14 mouse cellular contexts compared by ENCODE assay signal in the genomic region with DNA sequence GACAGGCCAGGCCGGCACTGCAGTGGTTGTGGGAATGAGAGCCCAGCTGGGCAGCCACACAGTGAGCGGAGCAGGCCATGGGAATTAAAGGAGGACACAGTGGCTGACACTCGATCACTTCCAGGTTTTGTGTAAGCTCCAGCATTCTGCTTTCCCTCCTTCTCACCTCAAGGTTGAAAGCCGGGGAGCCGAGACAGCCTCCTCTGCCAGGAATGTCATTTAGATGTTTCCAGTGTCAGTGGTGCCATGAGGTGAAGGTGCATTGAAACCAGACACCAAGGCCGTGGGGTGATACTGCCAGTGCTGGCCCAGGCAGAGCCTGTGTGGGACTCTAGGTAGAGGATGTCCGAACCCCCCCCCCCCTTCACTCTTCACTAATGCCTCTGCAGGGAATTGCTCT. TPM values are rescaled to one million over a fixed set of nuclear protein-coding genes. Genes with fewer than 3 reads are reported as not detected.
DNase-seq lines count a peak whose midpoint lies in the region; ATAC-seq lines count a peak whose summit lies in the region.
"Had no signal": no experiment of that assay in that cellular context is flagged by ENCODE, and none has a peak within 500 bp of the region (broad histone marks: within the 10 kb centered on the region; RNA-seq: fewer than 3 reads in every experiment).

No protein-coding gene starts in this region.

- H3K4me2 ChIP-seq in kidney, embryonic 14.5 days (replicated peaks; ENCODE audit: low read depth, low read length): no peak overlapping the region
- H3K4me2 ChIP-seq in embryonic facial prominence, embryonic 14.5 days (ENCODE audit: low read depth, low read length): no peak overlapping the region
- H3K4me2 ChIP-seq in stomach, embryonic 14.5 days (replicated peaks; ENCODE audit: low read depth, low read length): no peak overlapping the region
- H3K4me2 ChIP-seq: lung, embryonic 15.5 days; midbrain, embryonic 15.5 days had no signal

- H3K4me3 ChIP-seq in kidney, embryonic 14.5 days (ENCODE audit: low read length): no peak overlapping the region
- H3K4me3 ChIP-seq in embryonic facial prominence, embryonic 14.5 days (ENCODE audit: low read depth, low read length): no peak overlapping the region
- no peak overlapping the region for H3K4me3 ChIP-seq in stomach, embryonic 14.5 days (ENCODE audit: low read depth, low read length)
- H3K4me3 ChIP-seq: lung, embryonic 15.5 days; midbrain, embryonic 15.5 days had no signal

- no peak overlapping the region for H3K9ac ChIP-seq in kidney, embryonic 14.5 days (ENCODE audit: low read depth, low read length)
- no peak overlapping the region for H3K9ac ChIP-seq in embryonic facial prominence, embryonic 14.5 days (ENCODE audit: low read depth, low read length)
- no peak overlapping the region for H3K9ac ChIP-seq in stomach, embryonic 14.5 days (replicated peaks; ENCODE audit: low read depth, low read length)
- H3K9ac ChIP-seq: lung, embryonic 15.5 days; midbrain, embryonic 15.5 days had no signal

- 42% methylated on average over 7 of the region's 7 CpGs for WGBS in kidney, embryonic 14.5 days
- 29% methylated on average over 6 of the region's 7 CpGs for WGBS in embryonic facial prominence, embryonic 14.5 days
- 47% methylated on average over 7 of the region's 7 CpGs for WGBS in stomach, embryonic 14.5 days

- peak; percentile 90 for DNase-seq in heart, adult 11 months
- no peak for DNase-seq in heart, postnatal 10 days
- no peak for DNase-seq in kidney, adult 18-20 months
- peak; percentile 46 for DNase-seq in embryonic facial prominence, embryonic 14.5 days (ENCODE audit: low spot score)
- no peak for DNase-seq in ovary, adult 18-20 months (ENCODE audit: low spot score)
- DNase-seq: embryo, embryonic 11 days; kidney, postnatal 10 days; liver; thymus, adult 2 months had no signal

- H3K27ac ChIP-seq in kidney, embryonic 14.5 days (ENCODE audit: low read depth, low read length): no peak overlapping the region
- H3K27ac ChIP-seq in embryonic facial prominence, embryonic 14.5 days (replicated peaks; ENCODE audit: low read depth, low read length): peak overlapping the region; percentile 48; the same call in 1 of the 2 replicates
- peak overlapping the region; percentile 10; the same call in 1 of the 2 replicates for H3K27ac ChIP-seq in stomach, embryonic 14.5 days (ENCODE audit: low read length)
- H3K27ac ChIP-seq: hindbrain, postnatal 0 days; lung, embryonic 15.5 days; midbrain, embryonic 15.5 days had no signal

- intact Hi-C loops in heart, postnatal 10 days (cut with DNase I): no loop called here

- no peaks in the 10 kb centered on the region for H3K36me3 ChIP-seq in kidney, embryonic 14.5 days (ENCODE audit: control insufficient read depth, insufficient read depth, low read length)
- H3K36me3 ChIP-seq in embryonic facial prominence, embryonic 14.5 days (ENCODE audit: control insufficient read depth, insufficient read depth, low read length): no peaks in the 10 kb centered on the region
- no peaks in the 10 kb centered on the region for H3K36me3 ChIP-seq in stomach, embryonic 14.5 days (ENCODE audit: control insufficient read depth, insufficient read depth, low read length)
- H3K36me3 ChIP-seq: lung, embryonic 15.5 days; midbrain, embryonic 15.5 days had no signal

- H3K9me3 ChIP-seq in kidney, embryonic 14.5 days (ENCODE audit: control insufficient read depth, low read length): no peaks in the 10 kb centered on the region
- no peaks in the 10 kb centered on the region for H3K9me3 ChIP-seq in embryonic facial prominence, embryonic 14.5 days (ENCODE audit: control insufficient read depth, low read length)
- H3K9me3 ChIP-seq in stomach, embryonic 14.5 days (ENCODE audit: control insufficient read depth, low read depth, low read length): no peaks in the 10 kb centered on the region
- H3K9me3 ChIP-seq: lung, embryonic 15.5 days; midbrain, embryonic 15.5 days had no signal

- H3K27me3 ChIP-seq in kidney, embryonic 14.5 days (ENCODE audit: control insufficient read depth, insufficient read depth, low read length): no peaks in the 10 kb centered on the region
- H3K27me3 ChIP-seq in embryonic facial prominence, embryonic 14.5 days (replicated peaks; ENCODE audit: control insufficient read depth, insufficient read depth, low read length): no peaks in the 10 kb centered on the region
- no peaks in the 10 kb centered on the region for H3K27me3 ChIP-seq in stomach, embryonic 14.5 days (ENCODE audit: control insufficient read depth, insufficient read depth, low read length)
- H3K27me3 ChIP-seq: lung, embryonic 15.5 days; midbrain, embryonic 15.5 days had no signal

- H3K4me1 ChIP-seq in kidney, embryonic 14.5 days (ENCODE audit: control insufficient read depth, insufficient read depth, low read length): peaks cover 14% of the 10 kb centered on the region; the same call in 1 of the 2 replicates
- H3K4me1 ChIP-seq in embryonic facial prominence, embryonic 14.5 days (ENCODE audit: control insufficient read depth, insufficient read depth, low read length): peaks cover 21% of the 10 kb centered on the region
- peaks cover 36% of the 10 kb centered on the region for H3K4me1 ChIP-seq in stomach, embryonic 14.5 days (ENCODE audit: control insufficient read depth, insufficient read depth, low read length)

- ATAC-seq in kidney, embryonic 14.5 days (ENCODE audit: low FRiP score, low TSS enrichment): peak; percentile 42; the same call in 1 of the 2 replicates
- ATAC-seq in embryonic facial prominence, embryonic 14.5 days (ENCODE audit: low read depth): no peak
- ATAC-seq in stomach, embryonic 14.5 days (ENCODE audit: insufficient number of reproducible peaks, insufficient read depth, low FRiP score, low read depth): no peak
- ATAC-seq: hindbrain, postnatal 0 days; midbrain, embryonic 15.5 days had no signal

RNA-seq across cellular contexts. Expression of a gene that starts 30.6 kb away (rescaled TPM):
- total RNA-seq in heart, postnatal 10 days (2021): 10 to 100 TPM; 21.4 to 24.2 TPM
- 5.6 and 7.6 TPM in 2 replicates for polyA plus RNA-seq in kidney, embryonic 14.5 days (2014; fragmentation: Nextera tagmentation; extraction: Ambion mirVana)
- polyA plus RNA-seq in embryonic facial prominence, embryonic 14.5 days (2014; fragmentation: Nextera tagmentation; extraction: Ambion mirVana): 9.2 and 11.0 TPM in 2 replicates
- polyA plus RNA-seq in stomach, embryonic 14.5 days (2014; fragmentation: Nextera tagmentation; extraction: Ambion mirVana): 9.8 and 10.6 TPM in 2 replicates

RNA-seq across cellular contexts. Expression of a gene that starts 46.8 kb away (rescaled TPM):
- 10 to 100 TPM; 55.3 to 58.8 TPM for total RNA-seq in heart, postnatal 10 days (2021)
- 10.0 and 16.0 TPM in 2 replicates for polyA plus RNA-seq in kidney, embryonic 14.5 days (2014; fragmentation: Nextera tagmentation; extraction: Ambion mirVana)
- 17.4 and 17.6 TPM in 2 replicates for polyA plus RNA-seq in embryonic facial prominence, embryonic 14.5 days (2014; fragmentation: Nextera tagmentation; extraction: Ambion mirVana)
- 18.5 and 19.9 TPM in 2 replicates for polyA plus RNA-seq in stomach, embryonic 14.5 days (2014; fragmentation: Nextera tagmentation; extraction: Ambion mirVana)

Comparison
In these comparisons a context has a peak if more than half of its experiments do, and no peak if none do; other contexts are left out.
1. DNase-seq: peak in heart, adult 11 months (single experiment) and embryonic facial prominence, embryonic 14.5 days (single experiment); none in heart, postnatal 10 days (0 of 2), kidney, adult 18-20 months (single experiment) and ovary, adult 18-20 months (single experiment).